Mouse (Mus musculus) v-Abl transformed pro-B cells (cell line): ENCODE measurements around the gene Atcay.
"Not testable (repeated sequence)": the region's sequence is repeated elsewhere in the genome, so short reads cannot be mapped to it uniquely, and the experiment has no call there.

ENCODE experiments used
- in situ Hi-C, 2 experiments: fragments of 400-800 bp; cut with MboI; formaldehyde crosslinking; loops; one replicate each; pipeline ENCODE4 v1.15.1; 2025; ENCODE audit not compliant: unreplicated experiment in 2 of 2

Gene Atcay

GRCm38 (mm10) chr10:81183805-81184204, 46.8 kb downstream of the Atcay start, which contains the start of gene 4930442H23Rik:
TSS of gene 4930442H23Rik (minus strand) at chr10:81183849.
- in situ Hi-C loops = no loop called here

- in situ Hi-C loops = no loop called here
Observed at GRCm38 (mm10) chr10:81182336-81183333, 48.0 kb downstream of the Atcay start, which contains the start of gene Dapk3. TSS of gene Dapk3 (plus strand) at chr10:81183005.

GRCm38 (mm10) chr10:81181860-81182259, 48.8 kb downstream of the Atcay start:
- in situ Hi-C loops = not testable (repeated sequence)

GRCm38 (mm10) chr10:81180946-81181345, 49.7 kb downstream of the Atcay start:
- in situ Hi-C loops = no loop called here

- in situ Hi-C loops = loop anchor here (5.0 to 10.0 kb wide), 2 partner anchors 177 to 255 kb away; no protein-coding TSS in a partner anchor
Observed at GRCm38 (mm10) chr10:81179451-81180342, 50.9 kb downstream of the Atcay start.

GRCm38 (mm10) chr10:81178927-81179326, 51.7 kb downstream of the Atcay start:
- in situ Hi-C loops = loop anchor here (5.0 to 10.0 kb wide), 2 partner anchors 177 to 254 kb away; no protein-coding TSS in a partner anchor

- in situ Hi-C loops = loop anchor here (5.0 to 10.0 kb wide), 2 partner anchors 176 to 253 kb away; no protein-coding TSS in a partner anchor
Observed at GRCm38 (mm10) chr10:81177958-81178712, 52.5 kb downstream of the Atcay start.

GRCm38 (mm10) chr10:81177491-81177925, 53.1 kb downstream of the Atcay start:
- in situ Hi-C loops = loop anchor here (5.0 to 10.0 kb wide), 2 partner anchors 175 to 253 kb away; no protein-coding TSS in a partner anchor

- in situ Hi-C loops = loop anchor here (5.0 to 10.0 kb wide), 2 partner anchors 174 to 252 kb away; no protein-coding TSS in a partner anchor
Observed at GRCm38 (mm10) chr10:81176466-81177271, 54.0 kb downstream of the Atcay start, which contains the start of gene Eef2. TSS of gene Eef2 (plus strand) at chr10:81176631.

- in situ Hi-C loops = loop anchor here (5.0 to 10.0 kb wide), 2 partner anchors 174 to 251 kb away; no protein-coding TSS in a partner anchor
Observed at GRCm38 (mm10) chr10:81175936-81176465, 54.6 kb downstream of the Atcay start.

- in situ Hi-C loops = loop anchor here (5.0 to 10.0 kb wide), 2 partner anchors 173 to 251 kb away; no protein-coding TSS in a partner anchor
Observed at GRCm38 (mm10) chr10:81175345-81175701, 55.3 kb downstream of the Atcay start.

GRCm38 (mm10) chr10:81174617-81175344, 55.9 kb downstream of the Atcay start:
- in situ Hi-C loops = loop anchor here (5.0 to 10.0 kb wide), 6 partner anchors 47 to 250 kb away; no protein-coding TSS in a partner anchor

GRCm38 (mm10) chr10:81173132-81173531, 57.5 kb downstream of the Atcay start:
- in situ Hi-C loops = loop anchor here (5.0 to 10.0 kb wide), 5 partner anchors 46 to 248 kb away; no protein-coding TSS in a partner anchor

- in situ Hi-C loops = loop anchor here in 1 of 2 experiments (5.0 kb wide), 1 partner anchor 37 kb away; no protein-coding TSS in a partner anchor
Observed at GRCm38 (mm10) chr10:81169411-81169900, 61.2 kb downstream of the Atcay start.

- in situ Hi-C loops = loop anchor here in 1 of 2 experiments (5.0 kb wide), 1 partner anchor 36 kb away; no protein-coding TSS in a partner anchor
Observed at GRCm38 (mm10) chr10:81168521-81169244, 62.0 kb downstream of the Atcay start.

- in situ Hi-C loops = loop anchor here in 1 of 2 experiments (5.0 kb wide), 1 partner anchor 36 kb away; no protein-coding TSS in a partner anchor
Observed at GRCm38 (mm10) chr10:81168087-81168431, 62.6 kb downstream of the Atcay start.
